Mouse (Mus musculus): ENCODE data around the gene Olfr287. TPM values are rescaled to one million over a fixed set of nuclear protein-coding genes. Genes with fewer than 3 reads are reported as not detected.

The Olfr287 gene
- polyA plus RNA-seq (2012; rRNA removed), result not detected in 2 replicates

GRCm38 (mm10) chr15:98220877-98221276 is at the start of gene Olfr287, which contains the start of gene Gm44579:
Gene Olfr287, minus strand, starts transcription at chr15:98221056.
Gene Gm44579, minus strand, starts transcription at chr15:98220977.

GRCm38 (mm10) chr15:98257193-98257592 is 36.3 kb upstream of the Olfr287 start, which contains the start of gene H1fnt:
Gene H1fnt, minus strand, starts transcription at chr15:98257293.

GRCm38 (mm10) chr15:98234350-98234749 is 13.5 kb upstream of the Olfr287 start, which contains the start of gene Olfr286:
Gene Olfr286, minus strand, starts transcription at chr15:98234450.

GRCm38 (mm10) chr15:98195442-98195841 is 25.4 kb downstream of the Olfr287 start, which contains the start of gene Olfr288:
Gene Olfr288, minus strand, starts transcription at chr15:98195542.

GRCm38 (mm10) chr15:98166963-98167644 is 53.8 kb downstream of the Olfr287 start, which contains the start of gene Ccdc184:
Gene Ccdc184, plus strand, starts transcription at chr15:98167158.

GRCm38 (mm10) chr15:98165525-98165924 is 55.3 kb downstream of the Olfr287 start, which contains the start of gene Asb8:
Gene Asb8, minus strand, starts transcription at chr15:98165625.

Other genes starting within 250 kb of the Olfr287 start
- gene Col2a1, start 216.4 kb downstream of the Olfr287 start, polyA plus RNA-seq (2012; rRNA removed), result 86.7 and 497 TPM in 2 replicates
- 97.8 and 98.1 TPM in 2 replicates for gene Pfkm, start 128.5 kb downstream of the Olfr287 start, polyA plus RNA-seq (2012; rRNA removed)
- gene Senp1, start 127.3 kb downstream of the Olfr287 start, polyA plus RNA-seq (2012; rRNA removed), result 22.1 and 23.1 TPM in 2 replicates
- 39.6 and 45.8 TPM in 2 replicates for gene Asb8, start 55.4 kb downstream of the Olfr287 start, polyA plus RNA-seq (2012; rRNA removed)
- gene Ccdc184, start 53.9 kb downstream of the Olfr287 start, polyA plus RNA-seq (2012; rRNA removed), result 31.8 and 34.8 TPM in 2 replicates
- gene Olfr288, start 25.5 kb downstream of the Olfr287 start, polyA plus RNA-seq (2012; rRNA removed), result not detected in 2 replicates
- not detected in 2 replicates for gene Gm44579, start 79 bp downstream of the Olfr287 start, polyA plus RNA-seq (2012; rRNA removed)
- not detected in 2 replicates for gene Olfr286, start 13.4 kb upstream of the Olfr287 start, polyA plus RNA-seq (2012; rRNA removed)
- gene H1fnt, start 36.2 kb upstream of the Olfr287 start, polyA plus RNA-seq (2012; rRNA removed), result not detected in 2 replicates
- 8.0 and 9.4 TPM in 2 replicates for gene Zfp641, start 75.1 kb upstream of the Olfr287 start, polyA plus RNA-seq (2012; rRNA removed)
- gene Olfr285, start 96.3 kb upstream of the Olfr287 start, polyA plus RNA-seq (2012; rRNA removed), result not detected in 2 replicates
- gene Olfr284, start 119.9 kb upstream of the Olfr287 start, polyA plus RNA-seq (2012; rRNA removed), result not detected in 2 replicates
- not detected in 2 replicates for gene Olfr283, start 159.9 kb upstream of the Olfr287 start, polyA plus RNA-seq (2012; rRNA removed)
- gene Olfr282, start 210.2 kb upstream of the Olfr287 start, polyA plus RNA-seq (2012; rRNA removed), result not detected in 2 replicates
- not detected in 2 replicates for gene Olfr281, start 231.5 kb upstream of the Olfr287 start, polyA plus RNA-seq (2012; rRNA removed)
- gene OR5BS1P, start 248.8 kb upstream of the Olfr287 start, polyA plus RNA-seq (2012; rRNA removed), result not detected in 2 replicates

All from central nervous system, embryonic 14 days (tissue).